Mouse (Mus musculus) granulocyte monocyte progenitor cell, adult 5-6 weeks (primary cell): ENCODE results near the gene Lhpp. TPM values are rescaled to one million over a fixed set of nuclear protein-coding genes. Genes with fewer than 3 reads are reported as not detected.

Experiments
- ATAC-seq: replicated peaks from 2 replicates; pipeline ENCODE4 v1.8.0; 2016; ENCODE audit warnings: mild to moderate bottlenecking, moderate TSS enrichment, inconsistent platforms; ENCODE audit not compliant: poor library complexity, severe bottlenecking
- total RNA-seq, 2 experiments: library from RNA; stranded (forward) in 1 of 2; stranded (reverse) in 1 of 2; fragments of 200-712, 200-1000 nt in 1 of 2; fragments of >200 nt in 1 of 2; fragmentation: Nextera tagmentation in 1 of 2; gene quantifications; 2 replicates each; pipeline ENCODE4 v1.2.3; 2014 to 2017

Gene Lhpp
- total RNA-seq, 2 experiments from 2014 or later, result 7.3 to 11.5 TPM

DNA sequence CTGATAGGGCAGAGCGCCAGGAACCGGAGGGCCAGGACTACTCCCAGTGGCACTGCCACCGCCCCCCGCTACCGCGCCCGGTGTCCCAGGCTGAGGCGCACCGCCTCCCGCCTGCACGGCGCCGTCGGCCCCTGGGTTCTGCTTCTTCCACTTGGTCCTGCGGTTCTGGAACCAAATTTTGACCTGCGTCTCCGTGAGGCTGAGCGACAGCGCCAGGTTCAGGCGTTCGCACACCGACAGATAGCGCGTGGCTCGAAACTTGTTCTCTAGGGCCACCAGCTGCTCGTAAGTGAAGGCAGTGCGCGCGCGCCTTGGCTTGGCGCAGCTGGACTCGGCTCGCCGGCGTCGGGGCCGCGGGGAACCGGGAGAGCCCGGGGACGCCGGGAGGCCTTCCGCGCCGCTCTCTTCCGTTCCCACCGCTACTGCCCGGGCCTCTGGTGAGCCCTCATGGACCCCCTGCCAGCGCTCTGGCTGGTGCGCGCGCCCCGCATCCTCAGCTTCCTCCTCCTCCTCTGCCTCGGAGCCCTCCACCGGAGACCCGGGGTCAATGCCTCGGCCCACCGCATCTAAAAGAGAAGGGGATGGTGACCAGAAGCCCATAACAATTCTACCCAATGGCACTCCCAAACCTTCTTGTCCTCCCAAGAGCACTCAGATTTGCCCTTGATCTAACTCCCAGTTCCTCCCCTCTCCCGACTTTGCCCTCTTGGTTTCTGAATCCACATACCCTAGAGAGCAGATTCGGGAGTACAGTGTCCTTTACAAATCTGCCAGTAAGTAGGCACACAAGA lies 13.0 kb upstream of the Lhpp start:
- ATAC-seq, result peak; percentile 51

DNA sequence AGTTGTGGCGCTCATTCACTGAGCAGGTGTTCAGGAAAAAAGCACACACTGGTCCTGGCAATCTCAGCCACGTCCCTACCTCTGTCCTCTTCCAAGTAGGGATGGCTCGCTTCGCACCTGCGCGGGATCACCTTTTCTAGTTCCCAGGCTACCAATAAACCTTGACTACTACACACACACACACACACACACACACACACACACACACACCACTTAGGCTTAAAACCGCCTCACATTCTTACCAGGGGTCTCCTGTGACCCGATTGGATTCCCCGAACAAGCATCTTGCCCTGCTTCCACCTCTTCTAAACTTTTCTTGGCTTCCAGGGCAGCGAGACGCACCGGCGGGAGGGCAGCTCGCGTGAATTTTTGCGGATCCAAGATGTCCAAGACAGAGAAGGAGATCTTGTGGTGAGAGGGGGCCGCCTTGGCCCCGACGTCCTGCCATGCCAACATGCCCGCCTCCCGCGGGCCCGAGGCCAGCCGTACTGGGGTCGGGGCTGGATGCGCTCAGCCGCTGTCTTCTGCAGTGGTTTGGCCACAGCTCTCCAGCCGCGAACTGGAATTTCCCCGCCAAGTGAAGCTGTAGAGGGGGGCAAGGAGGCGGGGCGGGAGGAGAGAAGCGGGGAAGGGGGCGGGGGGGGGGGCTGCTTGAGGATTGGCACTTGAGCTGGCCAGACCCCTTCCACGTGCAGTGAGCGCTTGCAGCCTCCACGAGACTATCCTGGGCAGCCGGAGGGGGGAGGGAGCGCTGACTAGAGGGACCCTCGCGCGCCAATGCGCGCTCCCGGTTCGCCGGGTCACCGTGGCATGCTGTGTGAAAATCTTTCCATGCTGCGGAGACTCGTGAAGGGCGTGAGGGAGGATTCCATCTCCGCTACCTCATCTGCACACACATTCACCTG lies 11.1 kb upstream of the Lhpp start, which contains the start of gene Nkx1-2:
Gene Nkx1-2 (minus strand): TSS at position 567 of the 905 bp plus-strand sequence.
- peak; percentile 31; the same call in 1 of the 2 replicates for ATAC-seq

DNA sequence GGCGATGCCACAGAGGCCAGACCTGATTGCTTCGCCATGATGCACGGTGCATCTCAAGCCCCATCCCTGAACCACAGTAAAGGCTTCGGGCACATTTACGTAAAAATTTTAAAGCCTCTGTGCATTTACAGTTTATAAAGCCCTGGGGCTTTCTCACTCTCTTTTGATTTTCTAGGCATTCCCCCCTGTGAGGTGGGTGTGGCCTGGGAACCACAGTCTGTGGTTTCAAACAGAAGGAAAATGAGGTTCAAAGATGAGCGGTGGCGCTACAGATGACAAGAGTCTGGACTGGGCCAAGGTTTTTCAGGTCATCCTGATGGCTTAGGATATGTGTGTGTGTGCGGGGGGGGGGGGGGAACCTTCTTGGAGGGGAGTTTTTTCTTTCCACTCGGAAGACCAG lies 10.4 kb upstream of the Lhpp start:
- peak; percentile 32; the same call in 1 of the 2 replicates for ATAC-seq

DNA sequence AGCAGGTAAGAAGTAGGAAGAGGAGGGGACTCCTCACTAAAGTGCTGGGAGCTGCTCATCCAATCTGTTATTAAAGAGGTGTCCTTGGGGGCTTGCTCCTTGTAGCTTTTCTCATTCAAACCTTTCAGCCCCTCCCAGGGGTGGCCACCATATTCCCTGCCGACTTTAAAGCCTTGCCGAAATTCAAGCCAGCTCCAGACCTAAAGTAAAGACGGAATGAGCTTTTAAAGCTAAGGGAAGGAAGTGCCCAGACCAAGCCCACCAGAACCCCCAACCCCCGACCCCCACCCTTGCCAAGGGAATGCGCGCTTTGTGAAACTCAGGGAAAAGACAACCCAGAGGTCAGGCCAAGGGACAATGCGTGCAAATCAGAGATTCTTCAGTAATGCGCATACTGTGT lies 9.5 kb upstream of the Lhpp start:
- no peak for ATAC-seq

DNA sequence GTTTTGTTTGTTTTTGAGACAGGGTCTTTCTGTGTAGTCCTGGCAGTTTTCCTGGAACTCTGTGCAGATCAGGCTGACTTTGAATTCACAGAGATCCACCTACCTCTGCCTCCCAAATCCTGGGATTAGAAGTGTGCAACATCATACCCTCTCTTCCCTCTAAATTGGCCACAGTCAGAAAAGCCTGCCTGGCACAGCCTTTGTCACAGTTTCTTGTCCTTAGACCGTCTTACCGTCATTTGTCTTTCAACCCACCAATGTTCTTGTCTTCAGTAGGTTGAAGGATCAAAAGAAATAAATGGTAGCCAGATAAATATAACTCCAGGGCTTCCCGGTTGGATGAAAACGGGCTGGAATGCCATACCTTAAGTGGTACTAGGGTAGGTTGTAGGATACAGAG lies 5.7 kb upstream of the Lhpp start:
- no peak for ATAC-seq

DNA sequence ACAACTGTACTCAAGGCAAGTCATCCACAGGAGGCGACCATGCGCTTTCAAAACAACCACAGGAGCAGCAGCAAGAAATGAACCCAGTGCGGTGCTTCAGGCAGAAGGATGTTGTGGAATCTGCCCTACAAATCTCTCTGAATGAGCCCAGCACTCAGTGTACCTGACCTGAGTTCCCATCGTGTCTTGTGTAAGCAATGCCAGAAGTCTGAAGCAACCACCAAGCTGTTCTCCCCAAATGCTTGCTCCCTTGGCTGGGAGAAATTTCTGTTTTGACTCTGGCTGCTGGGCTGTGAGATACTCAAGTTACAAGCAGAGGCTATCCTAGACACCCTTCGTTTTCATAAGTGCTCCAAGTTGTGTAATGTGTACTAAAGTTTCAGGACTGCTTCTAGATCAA lies 4.7 kb upstream of the Lhpp start:
- ATAC-seq, result no peak

DNA sequence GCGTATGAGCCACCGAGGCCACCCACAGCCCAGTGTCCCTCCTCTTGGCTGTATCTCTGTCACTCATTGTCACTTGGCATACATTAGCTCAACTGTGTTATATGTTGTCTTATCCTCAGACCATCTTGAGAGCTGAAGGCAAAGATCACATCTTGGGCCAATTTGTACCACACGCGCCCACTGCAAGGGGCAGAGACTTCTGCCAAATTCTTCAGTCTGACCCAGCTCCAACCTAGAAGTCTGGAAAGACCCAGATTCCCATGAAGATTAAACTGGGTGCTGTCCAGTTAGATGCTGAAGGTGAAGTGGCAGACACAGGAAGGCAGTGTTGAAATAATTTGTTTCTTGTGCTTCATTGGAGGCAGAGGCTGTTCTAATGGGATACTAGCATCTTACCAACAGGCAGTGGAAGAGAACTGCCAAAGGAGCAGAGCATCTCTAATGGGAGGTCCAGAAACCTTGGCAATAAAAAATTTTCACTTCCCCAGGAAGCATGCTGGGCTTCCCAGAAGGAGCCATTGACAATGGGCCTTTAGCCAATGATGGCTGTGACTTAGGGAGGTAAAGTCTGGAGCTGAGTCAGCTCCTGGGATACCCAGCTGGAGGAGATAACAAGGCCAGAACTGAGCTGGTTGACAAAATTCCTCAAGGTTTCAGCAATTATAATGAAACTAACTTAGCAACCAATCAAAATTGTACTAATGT lies 2.0 kb upstream of the Lhpp start:
- no peak for ATAC-seq

DNA sequence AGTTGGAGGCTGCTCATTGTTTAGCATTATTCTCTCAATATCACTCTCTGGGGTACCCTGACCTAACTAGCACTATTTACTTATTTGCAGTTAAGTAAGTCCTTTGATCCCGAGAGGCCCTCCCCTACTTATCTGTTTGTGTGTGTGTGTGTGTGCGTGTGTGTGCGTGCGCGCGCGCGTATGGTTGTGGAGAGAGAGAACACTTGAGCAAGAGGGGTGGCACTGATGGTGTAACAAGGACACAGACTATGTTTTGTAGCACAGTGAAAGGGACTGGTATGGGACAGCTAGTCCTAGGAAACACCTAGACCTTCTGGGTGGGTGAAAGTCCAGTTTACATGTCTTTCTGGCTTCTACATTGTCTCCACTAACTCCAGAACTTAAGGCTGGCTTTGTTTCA lies 1.1 kb downstream of the Lhpp start:
- no peak for ATAC-seq

DNA sequence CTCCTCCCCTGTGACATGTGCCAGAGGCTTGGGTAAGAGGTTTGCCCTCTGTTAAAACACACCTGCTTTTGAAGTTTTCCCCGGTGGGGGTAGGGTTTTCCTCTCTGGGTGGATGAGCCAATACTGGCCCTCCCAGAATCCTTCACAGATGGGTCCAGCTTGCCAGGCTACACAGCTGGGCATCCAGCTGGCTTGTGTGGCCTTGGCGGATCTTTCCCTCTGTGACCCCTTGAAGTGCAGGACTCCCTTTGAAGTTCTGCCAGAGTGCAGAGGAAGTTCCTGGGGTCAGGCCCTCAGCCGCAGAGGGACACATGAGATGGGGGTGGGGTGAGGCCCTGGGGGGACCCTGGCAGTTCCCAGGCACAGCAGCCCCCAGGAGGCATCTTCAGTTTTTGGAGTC lies 4.9 kb downstream of the Lhpp start:
- no peak for ATAC-seq

DNA sequence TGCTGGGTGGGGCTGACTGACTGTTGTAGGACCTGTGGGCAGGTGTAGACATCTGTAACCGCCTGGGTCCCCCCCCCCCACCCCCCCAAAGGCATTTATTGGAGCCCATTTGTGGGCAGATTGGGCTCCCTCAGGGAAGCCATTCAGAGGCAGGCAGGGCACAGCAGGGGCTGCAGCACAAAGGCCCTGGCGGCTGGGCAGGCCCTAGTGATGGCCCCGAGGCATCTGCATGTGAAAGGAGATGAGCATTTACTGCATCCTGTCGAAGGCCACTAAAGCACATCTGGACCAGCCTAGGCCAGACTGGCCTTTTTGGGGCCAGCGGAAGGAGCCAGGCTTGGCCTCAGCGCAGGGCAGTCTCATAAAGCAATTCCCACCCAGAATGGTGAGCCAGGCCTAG lies 6.0 kb downstream of the Lhpp start:
- no peak for ATAC-seq

DNA sequence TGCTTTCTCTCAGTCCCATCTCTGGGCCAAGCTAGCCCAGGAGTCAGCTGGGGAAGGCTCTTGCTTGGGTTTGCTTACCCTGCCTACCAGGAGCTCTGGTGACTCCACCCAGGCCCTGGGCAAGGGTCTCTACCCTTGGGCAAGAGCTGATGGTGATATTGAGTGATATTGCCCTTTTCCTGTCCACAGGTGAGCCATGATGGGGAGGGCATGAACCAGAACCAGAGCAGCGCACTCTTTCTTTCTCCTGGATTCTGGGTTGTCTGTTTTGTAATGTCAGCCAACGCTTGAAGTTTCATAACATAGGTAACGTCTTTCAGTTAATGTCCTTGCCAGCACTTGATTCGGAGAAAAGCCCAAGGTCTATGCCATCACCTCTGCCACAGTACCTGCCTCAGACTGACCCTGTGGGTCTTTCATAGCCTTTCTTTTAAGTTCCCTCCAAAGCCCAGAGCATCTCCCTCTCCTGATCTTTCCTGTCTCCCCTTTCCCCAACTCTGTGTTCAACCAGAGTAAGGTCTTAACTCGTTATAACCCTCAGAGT lies 6.7 kb downstream of the Lhpp start:
- no peak for ATAC-seq

DNA sequence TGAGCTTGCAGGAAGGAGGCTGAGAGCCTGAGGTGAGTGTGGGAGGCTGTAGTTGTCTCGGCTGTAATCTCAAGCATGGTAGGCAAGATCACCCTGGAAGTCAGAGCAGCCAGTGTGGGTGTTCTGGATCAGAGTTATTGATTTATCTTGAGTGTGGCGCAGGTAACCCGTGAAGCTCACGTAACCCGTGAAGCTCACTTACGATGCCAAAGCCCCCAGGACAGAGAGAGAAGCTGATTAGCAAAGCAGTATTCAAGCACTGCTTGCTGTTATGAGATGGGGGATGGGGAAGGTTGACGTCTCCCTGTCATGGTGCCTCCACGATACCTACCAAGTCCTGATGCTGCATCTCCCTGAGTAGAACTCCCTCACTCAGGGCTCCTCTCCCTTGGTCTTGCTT lies 9.1 kb downstream of the Lhpp start:
- ATAC-seq, result no peak

DNA sequence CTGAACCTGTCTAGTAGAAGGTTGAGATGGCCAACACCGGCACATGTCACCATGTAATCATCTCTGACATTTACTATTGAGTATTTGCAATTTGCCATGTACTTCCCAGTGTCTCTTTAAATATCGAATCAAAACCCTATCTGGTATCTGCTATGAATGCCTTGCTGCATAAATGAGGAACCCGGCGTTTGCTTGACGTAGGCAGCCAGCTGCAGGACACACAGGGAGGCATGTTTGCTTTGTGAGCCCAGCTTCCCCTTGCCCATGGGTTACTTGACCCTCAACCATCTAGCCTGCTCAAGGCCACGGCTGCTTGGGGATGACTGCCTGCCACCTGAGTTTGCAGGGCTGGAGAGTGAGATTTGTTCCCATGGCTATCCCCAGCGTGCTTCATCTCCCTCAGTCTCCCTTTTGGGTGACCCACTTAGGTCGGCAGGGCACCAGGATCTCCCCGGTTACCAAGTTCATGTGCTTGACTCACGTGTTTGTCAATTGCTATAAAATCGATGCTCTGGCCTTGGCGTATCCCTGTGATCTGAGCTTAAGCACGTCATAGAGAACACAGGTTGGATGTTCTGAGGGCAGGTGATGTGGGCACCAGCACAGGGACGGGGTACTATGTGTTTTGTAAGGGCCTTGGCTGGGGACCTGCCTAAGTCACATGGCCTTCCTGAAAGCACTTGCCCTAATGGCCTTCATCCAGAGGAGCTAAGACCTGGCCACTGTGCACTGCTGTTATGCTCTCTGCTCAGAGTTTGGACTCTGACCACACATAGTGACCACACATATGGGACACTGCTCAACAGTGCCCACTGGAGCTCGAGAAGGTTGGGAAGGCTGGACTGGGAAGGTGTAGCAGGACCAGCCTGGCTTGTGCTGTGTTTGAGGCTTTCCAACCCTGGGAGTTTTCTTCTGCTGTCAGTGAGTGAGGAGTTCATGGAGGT lies 9.8 kb downstream of the Lhpp start:
- peak; percentile 68 for ATAC-seq

DNA sequence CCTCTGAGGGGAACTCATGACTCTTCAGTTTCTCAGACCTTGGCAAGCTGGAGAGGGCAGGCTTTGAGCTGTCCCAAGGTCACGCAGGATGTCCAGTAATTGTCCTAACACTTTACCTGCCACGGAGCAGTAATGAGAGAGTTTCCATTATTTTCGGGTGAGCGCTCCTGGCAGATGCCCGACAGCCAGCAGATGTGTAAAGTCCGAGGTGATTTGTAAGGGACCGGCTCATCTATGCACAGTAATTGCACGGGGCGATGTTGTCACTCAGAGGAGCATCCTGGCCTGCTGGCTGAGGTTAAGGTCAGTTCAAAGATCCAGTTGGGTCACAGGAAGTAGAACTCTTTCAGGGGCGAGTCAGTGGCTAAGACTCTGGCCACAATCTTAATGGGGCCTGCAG lies 13.7 kb downstream of the Lhpp start:
- no peak for ATAC-seq

DNA sequence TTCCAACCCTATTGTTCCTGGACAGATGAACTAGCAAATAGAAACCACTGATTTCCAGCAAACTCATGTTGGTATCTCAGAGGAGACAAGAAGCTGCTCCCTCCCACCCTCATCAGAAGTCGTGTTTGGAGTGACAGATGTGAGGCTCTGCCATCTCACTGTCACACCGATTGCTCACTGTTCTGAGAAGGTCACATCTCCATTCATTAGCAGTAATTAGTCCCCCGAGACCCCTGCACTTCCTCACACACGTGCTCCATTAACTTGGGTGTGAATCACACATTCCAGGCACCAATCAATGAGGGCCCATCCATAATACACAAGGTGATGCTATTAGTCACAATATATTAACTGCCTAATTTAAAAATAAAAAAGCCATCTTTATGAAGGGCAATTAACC lies 15.7 kb downstream of the Lhpp start:
- no peak for ATAC-seq

DNA sequence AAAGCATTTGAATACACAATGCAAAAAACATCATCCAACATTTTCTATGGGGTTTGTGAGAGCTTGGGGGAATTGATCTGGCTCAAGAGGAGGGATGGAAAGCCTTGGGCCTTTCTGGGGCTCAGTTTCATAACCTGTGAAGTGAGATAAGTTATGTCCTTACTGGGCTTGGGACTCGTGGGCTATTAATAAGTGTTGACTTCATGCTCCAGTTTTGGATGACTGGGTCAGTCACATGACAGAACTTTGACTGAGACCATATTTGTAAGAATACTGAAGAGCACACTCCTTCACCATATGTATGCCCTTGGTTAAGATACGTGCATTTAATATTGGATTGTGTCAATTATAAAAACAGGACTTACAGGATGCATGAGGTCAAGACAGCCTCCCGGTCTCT lies 17.0 kb downstream of the Lhpp start:
- no peak for ATAC-seq

DNA sequence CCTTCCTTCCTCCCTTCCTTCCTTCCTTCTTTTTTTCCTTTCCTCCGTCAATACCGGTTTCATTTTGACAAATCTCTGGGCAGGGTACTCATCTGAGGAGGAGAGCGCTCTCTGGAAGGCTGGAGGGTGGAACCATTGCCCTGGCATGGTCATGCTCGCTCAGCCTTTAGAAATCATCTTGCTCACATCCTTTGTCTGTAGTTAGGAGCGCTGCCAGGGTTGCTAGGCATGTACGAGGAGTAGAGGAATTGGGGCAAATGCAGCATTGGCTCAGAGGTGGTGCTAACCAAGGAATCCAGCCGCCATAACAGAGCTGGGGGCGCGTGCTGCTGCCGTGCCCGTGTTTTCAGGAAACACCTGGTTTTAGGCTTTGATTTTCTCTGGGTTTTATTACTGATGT lies 20.9 kb downstream of the Lhpp start:
- no peak for ATAC-seq

DNA sequence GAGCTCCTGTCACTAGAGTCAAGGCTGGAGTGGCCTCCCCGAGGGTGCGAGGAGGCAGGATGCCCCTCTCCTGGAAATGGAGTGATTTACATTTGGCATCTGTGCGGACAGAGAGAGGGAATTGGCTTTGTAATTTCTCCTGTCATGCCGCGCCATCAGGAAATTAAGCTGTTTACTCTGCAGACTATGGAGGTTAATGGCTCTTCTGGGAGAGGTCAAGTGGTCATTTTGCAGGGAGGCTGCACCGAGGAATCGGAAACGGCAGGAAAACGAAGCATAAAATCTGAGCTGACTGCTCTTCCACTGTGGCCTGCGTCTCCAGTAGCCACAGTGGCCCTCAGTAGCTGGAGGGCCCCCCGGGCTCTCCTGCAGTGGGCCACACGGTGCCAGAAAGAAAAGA lies 26.9 kb downstream of the Lhpp start:
- no peak for ATAC-seq

DNA sequence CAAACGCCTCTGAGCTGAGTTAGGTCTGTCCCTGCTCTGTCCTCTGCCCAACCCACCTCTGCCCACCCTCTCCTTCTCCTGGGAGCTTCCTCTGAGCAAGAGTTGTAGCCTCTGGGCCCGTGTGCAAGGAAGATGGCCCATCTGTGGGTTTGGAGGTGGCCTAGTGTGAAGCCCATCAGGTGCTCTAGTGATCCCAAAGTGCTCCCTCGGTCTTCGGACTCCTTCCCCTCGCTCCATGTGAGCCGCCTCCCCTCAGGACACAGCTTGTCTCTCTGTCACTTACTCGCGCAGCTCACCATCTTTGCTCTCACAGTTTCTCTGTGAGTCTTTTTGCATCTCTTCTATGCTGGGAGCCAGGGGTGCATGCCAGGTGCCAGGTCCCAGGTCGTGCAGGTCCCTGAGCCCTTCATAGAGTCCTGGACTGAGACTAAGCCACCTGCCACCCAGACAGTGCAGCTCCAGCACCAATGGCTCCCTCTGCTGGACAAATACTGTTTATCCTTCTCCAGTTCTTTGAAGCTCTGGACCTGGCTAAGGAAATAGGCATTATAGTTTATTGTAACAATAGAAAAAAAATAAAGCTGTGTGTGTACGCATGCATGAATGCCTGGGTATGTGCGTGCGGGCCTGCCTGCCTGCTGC lies 28.1 kb downstream of the Lhpp start:
- ATAC-seq, result peak; percentile 74
